Mouse (Mus musculus) mouse trophoblast stem cell (cell line): Measurements from ENCODE around the gene Padi4.

Source experiments
- in situ Hi-C, 2 experiments: fragments of 300-500 bp; cut with MseI, MboI; formaldehyde crosslinking; loops; 2 replicates in 1 of 2; 3 replicates in 1 of 2; pipeline ENCODE4 v1.15.1; 2025

Padi4 gene

GRCm38 (mm10) chr4:140701716-140702561 lies 72.1 kb downstream of the Padi4 start:
- in situ Hi-C loops, result no loop called here

- in situ Hi-C loops, result no loop called here
Measured at GRCm38 (mm10) chr4:140701049-140701715, 72.9 kb downstream of the Padi4 start.

- in situ Hi-C loops, result no loop called here
Measured at GRCm38 (mm10) chr4:140700269-140701018, 73.6 kb downstream of the Padi4 start, which contains the start of gene Rcc2. Rcc2 (plus strand) TSS chr4:140700541.

GRCm38 (mm10) chr4:140699441-140700127 lies 74.5 kb downstream of the Padi4 start:
- in situ Hi-C loops, result no loop called here
